Mouse (Mus musculus): Measurements from ENCODE around the gene Lbhd2. TPM values are rescaled to one million over a fixed set of nuclear protein-coding genes. Genes with fewer than 3 reads are reported as not detected.

Lbhd2 gene
- total RNA-seq, 2 experiments from 2014 or later: not detected

GRCm38 (mm10) chr12:111428961-111429911 lies 22.6 kb downstream of the Lbhd2 start:
- DNase-seq: peak; percentile 57 to 61
- intact Hi-C loops (cut with DNase I): loop anchor here (10.0 kb wide), 1 partner anchor 216 kb away; no protein-coding TSS in a partner anchor

- intact Hi-C loops (cut with DNase I): no loop called here
- DNase-seq: no peak
Measured at GRCm38 (mm10) chr12:111430049-111430867, 23.6 kb downstream of the Lbhd2 start.

GRCm38 (mm10) chr12:111430868-111431817 lies 24.5 kb downstream of the Lbhd2 start:
- intact Hi-C loops (cut with DNase I): no loop called here
- peak in 1 of 2 experiments; percentile 49 for DNase-seq

- no peak for DNase-seq
- intact Hi-C loops (cut with DNase I): no loop called here
Measured at GRCm38 (mm10) chr12:111432097-111432496, 25.5 kb downstream of the Lbhd2 start.

- DNase-seq: no peak
- intact Hi-C loops (cut with DNase I): no loop called here
Measured at GRCm38 (mm10) chr12:111432751-111433331, 26.2 kb downstream of the Lbhd2 start.

GRCm38 (mm10) chr12:111434164-111434744 lies 27.6 kb downstream of the Lbhd2 start:
- DNase-seq: no peak
- intact Hi-C loops (cut with DNase I): no loop called here

- intact Hi-C loops (cut with DNase I): no loop called here
- DNase-seq: no peak
Measured at GRCm38 (mm10) chr12:111434745-111435327, 28.2 kb downstream of the Lbhd2 start.

GRCm38 (mm10) chr12:111436170-111436569 lies 29.6 kb downstream of the Lbhd2 start:
- intact Hi-C loops (cut with DNase I): no loop called here
- no peak for DNase-seq

- DNase-seq: no peak
- intact Hi-C loops (cut with DNase I): no loop called here
Measured at GRCm38 (mm10) chr12:111436640-111437039, 30.0 kb downstream of the Lbhd2 start.

GRCm38 (mm10) chr12:111437222-111437900 lies 30.8 kb downstream of the Lbhd2 start:
- intact Hi-C loops (cut with DNase I): no loop called here
- DNase-seq: no peak

GRCm38 (mm10) chr12:111438850-111439249 lies 32.2 kb downstream of the Lbhd2 start:
- no peak for DNase-seq
- intact Hi-C loops (cut with DNase I): no loop called here

GRCm38 (mm10) chr12:111440701-111441373 lies 34.2 kb downstream of the Lbhd2 start:
- intact Hi-C loops (cut with DNase I): no loop called here
- DNase-seq: no peak

- DNase-seq: no peak
- intact Hi-C loops (cut with DNase I): no loop called here
Measured at GRCm38 (mm10) chr12:111441523-111441922, 34.9 kb downstream of the Lbhd2 start.

GRCm38 (mm10) chr12:111442309-111443010 lies 35.9 kb downstream of the Lbhd2 start, which contains the start of gene Tnfaip2:
Tnfaip2 (plus strand) TSS chr12:111442469.
- peak; percentile 70 to 84 for DNase-seq
- intact Hi-C loops (cut with DNase I): no loop called here

- intact Hi-C loops (cut with DNase I): no loop called here
- no peak for DNase-seq
Measured at GRCm38 (mm10) chr12:111443011-111443870, 36.6 kb downstream of the Lbhd2 start.

All from gastrocnemius, postnatal 36 days (tissue).